Mouse (Mus musculus) myocyte (in vitro differentiated cells): ENCODE measurements around the gene Lrrc29.

Experiments
- CEBPB ChIP-seq: IDR thresholded peaks from 2 replicates; pipeline ENCODE4 v1.6.1; 2011; ENCODE audit warnings: mild to moderate bottlenecking, moderate library complexity; ENCODE audit not compliant: poor library complexity, insufficient read depth, severe bottlenecking
- POLR2A ChIP-seq: IDR thresholded peaks from one replicate; pipeline ENCODE4 v1.6.1; 2011; ENCODE audit warnings: low read depth, mild to moderate bottlenecking, control low read depth, moderate library complexity; ENCODE audit not compliant: insufficient read length
- POLR2AphosphoS2 ChIP-seq: IDR thresholded peaks from one replicate; pipeline ENCODE4 v1.6.1; 2011; ENCODE audit warnings: low read depth, control low read depth; ENCODE audit not compliant: insufficient read length
- TCF3 ChIP-seq: IDR thresholded peaks from one replicate; pipeline ENCODE4 v1.6.1; 2011; ENCODE audit warnings: low read depth, control low read depth; ENCODE audit not compliant: insufficient read length

GRCm38 (mm10) chr8:105343791-105344574, 17.9 kb upstream of the Lrrc29 start:
- TF ChIP-seq POLR2A (no peak), CEBPB (no peak), TCF3 (no peak), POLR2AphosphoS2 (no peak)
